In the genomic region with DNA sequence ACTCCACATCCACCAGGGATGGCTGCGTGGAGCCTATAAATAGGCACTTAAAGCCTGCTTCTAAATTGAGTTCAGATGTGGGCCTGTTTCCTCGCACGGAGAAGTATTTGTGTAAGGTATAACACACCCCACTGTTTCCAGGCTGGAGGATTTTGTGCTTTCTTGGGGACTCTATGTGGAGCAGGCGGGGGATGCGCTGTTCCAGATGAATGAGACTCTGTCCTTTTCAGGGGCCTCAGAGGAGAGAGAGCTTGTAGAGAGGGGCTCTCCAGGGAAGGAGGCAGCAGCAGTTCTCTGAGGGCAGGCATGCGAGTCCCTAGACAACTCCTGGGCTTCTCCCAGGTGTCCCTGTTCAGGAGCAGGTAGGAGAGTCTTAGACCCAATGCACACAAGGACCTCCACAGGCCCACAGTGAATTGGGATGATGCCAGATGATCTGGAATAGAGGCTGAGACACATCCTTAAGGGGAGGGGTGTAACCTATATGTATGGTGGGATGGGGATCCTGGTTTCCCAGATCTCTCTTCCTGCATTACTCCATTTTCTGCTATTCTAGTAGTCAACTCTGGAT, we compare ENCODE assay signal across 10 mouse cellular contexts.
DNase-seq lines count a peak whose midpoint lies in the region; ATAC-seq lines count a peak whose summit lies in the region.
"Had no signal": no experiment of that assay in that cellular context is flagged by ENCODE, and none has a peak within 500 bp of the region (broad histone marks: within the 10 kb centered on the region; RNA-seq: fewer than 3 reads in every experiment).

No protein-coding gene starts in this region.

- H3K4me3 ChIP-seq in embryonic facial prominence, embryonic 11.5 days (ENCODE audit: low read depth, low read length), result no peak overlapping the region
- H3K4me3 ChIP-seq in midbrain, embryonic 12.5 days, result no peak overlapping the region

- WGBS in embryonic facial prominence, embryonic 11.5 days, result 36% methylated on average over 6 of the region's 6 CpGs
- WGBS in midbrain, embryonic 12.5 days, result 39% methylated on average over 6 of the region's 6 CpGs

- no peak for ATAC-seq in embryonic facial prominence, embryonic 11.5 days (replicated peaks; ENCODE audit: insufficient number of reproducible peaks, low FRiP score, low TSS enrichment, low read depth)
- no peak for ATAC-seq in midbrain, embryonic 12.5 days (ENCODE audit: low FRiP score, low read depth)

- DNase-seq in embryo, embryonic 11 days, result peak; percentile 23
- DNase-seq in embryo, embryonic 10.5 days (ENCODE audit: low spot score), result no peak
- peak; percentile 61 for DNase-seq in embryonic facial prominence, embryonic 11.5 days (ENCODE audit: low spot score)
- peak; percentile 14 for DNase-seq in hindlimb bud, embryonic 11.5 days (ENCODE audit: extremely low spot score, low read depth, low spot score)
- no peak for DNase-seq in urinary bladder, adult 18-20 months (ENCODE audit: low spot score in 2 of 2)
- no peak for DNase-seq in thymus, adult 18-20 months
- no peak for DNase-seq in layer of hippocampus, postnatal 25 days (ENCODE audit: extremely low spot score in 1 of 2, low spot score in 1 of 2)
- DNase-seq: lung, adult 2 months; retina, postnatal 1 day had no signal

- H3K9me3 ChIP-seq in embryonic facial prominence, embryonic 11.5 days (replicated peaks; ENCODE audit: control insufficient read depth, low read length), result no peaks in the 10 kb centered on the region
- no peaks in the 10 kb centered on the region for H3K9me3 ChIP-seq in midbrain, embryonic 12.5 days

- no peaks in the 10 kb centered on the region for H3K27me3 ChIP-seq in embryonic facial prominence, embryonic 11.5 days (ENCODE audit: control insufficient read depth, insufficient read depth, low read length)
- no peaks in the 10 kb centered on the region for H3K27me3 ChIP-seq in midbrain, embryonic 12.5 days

- H3K36me3 ChIP-seq in embryonic facial prominence, embryonic 11.5 days (replicated peaks; ENCODE audit: control insufficient read depth, insufficient read depth, low read depth, low read length), result no peaks in the 10 kb centered on the region
- H3K36me3 ChIP-seq in midbrain, embryonic 12.5 days, result 0 out of 2 replicates have a peak, but pooled peaks cover 11% of the 10 kb centered on the region

- 0 out of 2 replicates have a peak, but pooled peaks cover 2% of the 10 kb centered on the region for H3K4me1 ChIP-seq in embryonic facial prominence, embryonic 11.5 days (ENCODE audit: control insufficient read depth, insufficient read depth, low read length)
- peaks cover 49% of the 10 kb centered on the region for H3K4me1 ChIP-seq in midbrain, embryonic 12.5 days

- no peak overlapping the region for H3K27ac ChIP-seq in embryonic facial prominence, embryonic 11.5 days (replicated peaks; ENCODE audit: low read depth, low read length)
- H3K27ac ChIP-seq in midbrain, embryonic 12.5 days (replicated peaks), result peak overlapping the region; percentile 49; the same call in 1 of the 2 replicates

- H3K9ac ChIP-seq in embryonic facial prominence, embryonic 11.5 days (replicated peaks; ENCODE audit: low read length), result no peak overlapping the region
- H3K9ac ChIP-seq in midbrain, embryonic 12.5 days (replicated peaks), result no peak overlapping the region

- no peak overlapping the region for H3K4me2 ChIP-seq in embryonic facial prominence, embryonic 11.5 days (ENCODE audit: low read depth, low read length)
- H3K4me2 ChIP-seq in midbrain, embryonic 12.5 days (replicated peaks), result no peak overlapping the region

Comparison
In these comparisons a context has a peak if more than half of its experiments do, and no peak if none do; other contexts are left out.
1. DNase-seq: peak in embryo, embryonic 11 days (single experiment), embryonic facial prominence, embryonic 11.5 days (single experiment) and hindlimb bud, embryonic 11.5 days (single experiment); none in embryo, embryonic 10.5 days (single experiment), urinary bladder, adult 18-20 months (0 of 2), thymus, adult 18-20 months (0 of 2) and layer of hippocampus, postnatal 25 days (0 of 2).